Mouse (Mus musculus) midbrain, embryonic 16.5 days (tissue): ENCODE results near the gene Olfr450. TPM values are rescaled to one million over a fixed set of nuclear protein-coding genes. Genes with fewer than 3 reads are reported as not detected.

Experiments
- polyA plus RNA-seq: library from polyadenylated mRNA; unstranded; fragments of >200 nt; fragmentation: Nextera tagmentation; extraction: Ambion mirVana; gene quantifications from 2 replicates; pipeline ENCODE4 v1.2.1, GENCODE M21; 2015

The Olfr450 gene
- polyA plus RNA-seq, 1 experiment from 2014 or later, result not detected

Other genes starting within 250 kb of the Olfr450 start
- gene Tcaf3, start 214.2 kb upstream of the Olfr450 start, polyA plus RNA-seq, result not detected in 2 replicates
- gene Tcaf2, start 166.7 kb upstream of the Olfr450 start, polyA plus RNA-seq, result 1.8 and 2.2 TPM in 2 replicates
- gene Tcaf1, start 101.9 kb upstream of the Olfr450 start, polyA plus RNA-seq, result 233 and 247 TPM in 2 replicates
- not detected in 2 replicates for gene Olfr453, start 72.6 kb upstream of the Olfr450 start, polyA plus RNA-seq
- gene Olfr38, start 55.5 kb upstream of the Olfr450 start, polyA plus RNA-seq, result not detected in 2 replicates
- gene Olfr452, start 26.8 kb upstream of the Olfr450 start, polyA plus RNA-seq, result not detected in 2 replicates
- gene Olfr449, start 22.4 kb downstream of the Olfr450 start, polyA plus RNA-seq, result not detected in 2 replicates
- gene Olfr448, start 78.5 kb downstream of the Olfr450 start, polyA plus RNA-seq, result not detected in 2 replicates
- not detected in 2 replicates for gene Olfr447, start 96.9 kb downstream of the Olfr450 start, polyA plus RNA-seq
- gene Olfr446, start 109.4 kb downstream of the Olfr450 start, polyA plus RNA-seq, result not detected in 2 replicates
- gene Olfr444, start 137.1 kb downstream of the Olfr450 start, polyA plus RNA-seq, result not detected in 2 replicates